Mouse (Mus musculus) embryonic facial prominence, embryonic 14.5 days (tissue): ENCODE results near the gene Tbx10. TPM values are rescaled to one million over a fixed set of nuclear protein-coding genes. Genes with fewer than 3 reads are reported as not detected.
"Not testable (repeated sequence)": the region's sequence is repeated elsewhere in the genome, so short reads cannot be mapped to it uniquely, and the experiment has no call there.

Experiments
- ATAC-seq: fragments of 200-750 bp; cut with Nextera tagmentation; 2 replicates; pipeline ENCODE4 v1.8.0; 2017; ENCODE audit warnings: low read depth, moderate number of reproducible peaks, moderate TSS enrichment
- DNase-seq: peaks from one replicate; pipeline ENCODE4 v3.0.0-alpha.2; 2015; ENCODE audit warnings: low spot score
- H3K27ac ChIP-seq: fragments of 300-500 bp; sonication (generic); replicated peaks from 2 replicates; pipeline ENCODE4 v1.5.1; 2014; ENCODE audit warnings: low read depth, mild to moderate bottlenecking, low read length, moderate library complexity
- H3K27me3 ChIP-seq: fragments of 300-500 bp; sonication (generic); replicated peaks from 2 replicates; pipeline ENCODE4 v1.6.1; 2014; ENCODE audit warnings: low read length; ENCODE audit not compliant: control insufficient read depth, insufficient read depth
- H3K36me3 ChIP-seq: fragments of 300-500 bp; sonication (generic); 2 replicates; pipeline ENCODE4 v1.6.1; 2014; ENCODE audit warnings: low read length, mixed read lengths; ENCODE audit not compliant: control insufficient read depth, insufficient read depth
- H3K4me1 ChIP-seq: fragments of 300-500 bp; sonication (generic); 2 replicates; pipeline ENCODE4 v1.6.1; 2014; ENCODE audit warnings: antibody characterized with exemption, low read length; ENCODE audit not compliant: control insufficient read depth, insufficient read depth
- H3K4me2 ChIP-seq: fragments of 300-500 bp; sonication (generic); 2 replicates; pipeline ENCODE4 v1.6.1; 2014; ENCODE audit warnings: low read depth, mild to moderate bottlenecking, low read length, moderate library complexity, mixed read lengths
- H3K4me3 ChIP-seq: fragments of 300-500 bp; sonication (generic); 2 replicates; pipeline ENCODE4 v1.5.1; 2014; ENCODE audit warnings: low read depth, mild to moderate bottlenecking, low read length
- H3K9ac ChIP-seq: fragments of 300-500 bp; sonication (generic); 2 replicates; pipeline ENCODE4 v1.6.1; 2014; ENCODE audit warnings: low read depth, mild to moderate bottlenecking, low read length, moderate library complexity, mixed read lengths
- H3K9me3 ChIP-seq: fragments of 300-500 bp; sonication (generic); 2 replicates; pipeline ENCODE4 v1.6.1; 2016; ENCODE audit warnings: low read length; ENCODE audit not compliant: control insufficient read depth
- WGBS: fragments of 180-500 bp; shearing (Covaris S2); extraction: QIAGEN DNeasy Blood & Tissue Kit; methylation state at CpG from one replicate; pipeline ENCODE4 v1.1.7; 2014; 5-methylcytosine and 5-hydroxymethylcytosine counted together
- polyA plus RNA-seq: library from polyadenylated mRNA; unstranded; fragments of >200 nt; fragmentation: Nextera tagmentation; extraction: Ambion mirVana; gene quantifications from 2 replicates; pipeline ENCODE4 v1.2.1, GENCODE M21; 2014

Tbx10 gene
- polyA plus RNA-seq, 1 experiment from 2014 or later: 0.10 TPM

GRCm38 (mm10) chr19:3955033-3955432, 37.5 kb upstream of the Tbx10 start:
- ATAC-seq: no peak
- DNase-seq: no peak
- Histone ChIP-seq H3K27ac (no peak overlapping the region), H3K9me3 (no peaks in the 10 kb centered on the region), H3K9ac (no peak overlapping the region), H3K4me2 (no peak overlapping the region), H3K4me1 (no peaks in the 10 kb centered on the region), H3K36me3 (no peaks in the 10 kb centered on the region), H3K4me3 (no peak overlapping the region), H3K27me3 (no peaks in the 10 kb centered on the region)
- WGBS: 73% methylated on average over 3 of the region's 3 CpGs

- WGBS: 49% methylated on average over 4 of the region's 4 CpGs
- Histone ChIP-seq H3K9ac (no peak overlapping the region), H3K27ac (no peak overlapping the region), H3K27me3 (no peaks in the 10 kb centered on the region), H3K36me3 (no peaks in the 10 kb centered on the region), H3K9me3 (no peaks in the 10 kb centered on the region), H3K4me2 (no peak overlapping the region), H3K4me1 (no peaks in the 10 kb centered on the region), H3K4me3 (no peak overlapping the region)
- DNase-seq (no peak), ATAC-seq (no peak)
Measured at GRCm38 (mm10) chr19:3955804-3956203, 36.7 kb upstream of the Tbx10 start.

GRCm38 (mm10) chr19:3957296-3958036, 35.1 kb upstream of the Tbx10 start:
- 73% methylated on average over 5 of the region's 5 CpGs for WGBS
- H3K4me3 ChIP-seq, H3K4me2 ChIP-seq, H3K4me1 ChIP-seq, H3K9ac ChIP-seq, H3K27ac ChIP-seq, DNase-seq, H3K36me3 ChIP-seq, H3K9me3 ChIP-seq, ATAC-seq, H3K27me3 ChIP-seq: not testable (repeated sequence)

- ATAC-seq: no peak
- H3K4me2 ChIP-seq: no peak within 1 kb of the TSS
- 61% methylated on average over 4 of the region's 4 CpGs for WGBS
- H3K9ac ChIP-seq: no peak within 1 kb of the TSS
- no peaks in the 10 kb centered on the region for H3K36me3 ChIP-seq
- H3K9me3 ChIP-seq: no peaks in the 10 kb centered on the region
- no peak within 1 kb of the TSS for H3K27ac ChIP-seq
- DNase-seq: no peak
- H3K4me1 ChIP-seq: no peaks in the 10 kb centered on the region
- no peak within 1 kb of the TSS for H3K4me3 ChIP-seq
- H3K27me3 ChIP-seq: no peaks in the 10 kb centered on the region
Measured at GRCm38 (mm10) chr19:3958470-3958869, 34.1 kb upstream of the Tbx10 start, which contains the start of gene Aldh3b3. TSS of gene Aldh3b3 (plus strand) at chr19:3958645.

- Histone ChIP-seq H3K9me3 (no peaks in the 10 kb centered on the region), H3K9ac (no peak overlapping the region), H3K4me3 (no peak overlapping the region), H3K4me2 (no peak overlapping the region), H3K36me3 (no peaks in the 10 kb centered on the region), H3K27me3 (no peaks in the 10 kb centered on the region), H3K27ac (no peak overlapping the region), H3K4me1 (no peaks in the 10 kb centered on the region)
- ATAC-seq (no peak), DNase-seq (no peak)
Measured at GRCm38 (mm10) chr19:3959030-3959429, 33.5 kb upstream of the Tbx10 start.

GRCm38 (mm10) chr19:3960211-3960610, 32.3 kb upstream of the Tbx10 start:
- H3K4me1 ChIP-seq: no peaks in the 10 kb centered on the region
- H3K27me3 ChIP-seq: no peaks in the 10 kb centered on the region
- DNase-seq (no peak), ATAC-seq (no peak)
- no peak overlapping the region for H3K9ac ChIP-seq
- no peaks in the 10 kb centered on the region for H3K36me3 ChIP-seq
- no peak overlapping the region for H3K4me2 ChIP-seq
- WGBS: 67% methylated on average over 5 of the region's 5 CpGs
- H3K9me3 ChIP-seq: no peaks in the 10 kb centered on the region
- no peak overlapping the region for H3K4me3 ChIP-seq
- no peak overlapping the region for H3K27ac ChIP-seq

- not testable (repeated sequence) for H3K4me2 ChIP-seq, H3K9me3 ChIP-seq, H3K4me3 ChIP-seq, H3K9ac ChIP-seq, H3K4me1 ChIP-seq, DNase-seq, ATAC-seq, H3K36me3 ChIP-seq, H3K27me3 ChIP-seq, H3K27ac ChIP-seq
- WGBS: 60% methylated on average over 5 of the region's 6 CpGs
Measured at GRCm38 (mm10) chr19:3961805-3962204, 30.7 kb upstream of the Tbx10 start.

- H3K27me3 ChIP-seq: no peaks in the 10 kb centered on the region
- H3K36me3 ChIP-seq: no peaks in the 10 kb centered on the region
- no peaks in the 10 kb centered on the region for H3K9me3 ChIP-seq
- WGBS: 7% methylated on average over 2 of the region's 2 CpGs
- H3K4me3 ChIP-seq: no peak overlapping the region
- H3K27ac ChIP-seq: no peak overlapping the region
- no peak overlapping the region for H3K9ac ChIP-seq
- H3K4me2 ChIP-seq: no peak overlapping the region
- H3K4me1 ChIP-seq: no peaks in the 10 kb centered on the region
- DNase-seq: no peak
- ATAC-seq: no peak
Measured at GRCm38 (mm10) chr19:3962469-3962868, 30.1 kb upstream of the Tbx10 start.

- no peaks in the 10 kb centered on the region for H3K9me3 ChIP-seq
- no peak overlapping the region for H3K27ac ChIP-seq
- ATAC-seq: no peak
- DNase-seq: no peak
- H3K4me1 ChIP-seq: no peaks in the 10 kb centered on the region
- no peaks in the 10 kb centered on the region for H3K27me3 ChIP-seq
- no peak overlapping the region for H3K9ac ChIP-seq
- H3K4me2 ChIP-seq: no peak overlapping the region
- H3K4me3 ChIP-seq: no peak overlapping the region
- H3K36me3 ChIP-seq: no peaks in the 10 kb centered on the region
- 64% methylated on average over 4 of the region's 4 CpGs for WGBS
Measured at GRCm38 (mm10) chr19:3964030-3964429, 28.5 kb upstream of the Tbx10 start.
